Mouse (Mus musculus) myocyte (in vitro differentiated cells): ENCODE results near the gene Ctnnbl1. TPM values are rescaled to one million over a fixed set of nuclear protein-coding genes. Genes with fewer than 3 reads are reported as not detected.

Experiments used
- H3K27me3 ChIP-seq: one replicate; pipeline ENCODE4 v1.6.1; 2011; ENCODE audit not compliant: control insufficient read depth, insufficient read depth, insufficient read length
- H3K36me3 ChIP-seq: one replicate; pipeline ENCODE4 v1.6.1; 2011; ENCODE audit not compliant: control insufficient read depth, insufficient read depth
- H3K4me2 ChIP-seq: one replicate; pipeline ENCODE4 v1.6.1; 2011; ENCODE audit warnings: low read depth, control low read depth
- H3K4me3 ChIP-seq: one replicate; pipeline ENCODE4 v1.5.1; 2011; ENCODE audit warnings: mild to moderate bottlenecking, control low read depth, moderate library complexity
- H3K79me2 ChIP-seq: one replicate; pipeline ENCODE4 v1.6.1; 2011; ENCODE audit not compliant: control insufficient read depth, insufficient read depth
- H3ac ChIP-seq: one replicate; pipeline ENCODE4 v1.6.1; 2011; ENCODE audit not compliant: control insufficient read depth, insufficient read length
- CEBPB ChIP-seq: IDR thresholded peaks from 2 replicates; pipeline ENCODE4 v1.6.1; 2011; ENCODE audit warnings: mild to moderate bottlenecking, moderate library complexity; ENCODE audit not compliant: poor library complexity, insufficient read depth, severe bottlenecking
- E2F4 ChIP-seq: IDR thresholded peaks from one replicate; pipeline ENCODE4 v1.6.1; 2011; ENCODE audit warnings: mild to moderate bottlenecking, control low read depth, moderate library complexity; ENCODE audit not compliant: insufficient read depth
- MAX ChIP-seq: IDR thresholded peaks from one replicate; pipeline ENCODE4 v1.6.1; 2011; ENCODE audit warnings: low read depth, mild to moderate bottlenecking, control low read depth
- MYOD1 ChIP-seq, 3 experiments: IDR thresholded peaks; one replicate each; pipeline ENCODE4 v1.6.1; 2011; ENCODE audit warnings: control low read depth in 2 of 3, low read depth in 2 of 3, mild to moderate bottlenecking in 2 of 3, moderate library complexity in 1 of 3; ENCODE audit not compliant: insufficient read length in 2 of 3, control insufficient read depth in 1 of 3
- MYOG ChIP-seq, 3 experiments: IDR thresholded peaks; one replicate each; pipeline ENCODE4 v1.6.1; 2011; ENCODE audit warnings: control low read depth in 2 of 3, low read depth in 2 of 3, mild to moderate bottlenecking in 2 of 3; ENCODE audit not compliant: insufficient read length in 2 of 3, control insufficient read depth in 1 of 3, insufficient read depth in 1 of 3
- POLR2A ChIP-seq: IDR thresholded peaks from one replicate; pipeline ENCODE4 v1.6.1; 2011; ENCODE audit warnings: low read depth, mild to moderate bottlenecking, control low read depth, moderate library complexity; ENCODE audit not compliant: insufficient read length
- POLR2AphosphoS2 ChIP-seq: IDR thresholded peaks from one replicate; pipeline ENCODE4 v1.6.1; 2011; ENCODE audit warnings: low read depth, control low read depth; ENCODE audit not compliant: insufficient read length
- REST ChIP-seq: IDR thresholded peaks from one replicate; pipeline ENCODE4 v1.6.1; 2011; ENCODE audit warnings: mild to moderate bottlenecking, control low read depth, moderate library complexity; ENCODE audit not compliant: insufficient read depth, insufficient read length
- SRF ChIP-seq: IDR thresholded peaks from one replicate; pipeline ENCODE4 v1.6.1; 2011; ENCODE audit warnings: low read depth; ENCODE audit not compliant: control insufficient read depth, insufficient read length
- TCF12 ChIP-seq: IDR thresholded peaks from one replicate; pipeline ENCODE4 v1.6.1; 2011; ENCODE audit warnings: mild to moderate bottlenecking, control low read depth; ENCODE audit not compliant: poor library complexity, insufficient read depth, severe bottlenecking
- TCF3 ChIP-seq: IDR thresholded peaks from one replicate; pipeline ENCODE4 v1.6.1; 2011; ENCODE audit warnings: low read depth, control low read depth; ENCODE audit not compliant: insufficient read length
- USF1 ChIP-seq: IDR thresholded peaks from one replicate; pipeline ENCODE4 v1.6.1; 2011; ENCODE audit warnings: low read depth, mild to moderate bottlenecking, control low read depth, moderate library complexity
- polyA plus RNA-seq: library from polyadenylated mRNA; unstranded; fragments of >200 nt; fragmentation: generic; extraction: Trizol; gene quantifications from one replicate; pipeline ENCODE4 v1.2.1, GENCODE M21; 2012; ENCODE audit warnings: missing spikeins

The Ctnnbl1 gene
- polyA plus RNA-seq, 1 experiment = 35.0 TPM

DNA sequence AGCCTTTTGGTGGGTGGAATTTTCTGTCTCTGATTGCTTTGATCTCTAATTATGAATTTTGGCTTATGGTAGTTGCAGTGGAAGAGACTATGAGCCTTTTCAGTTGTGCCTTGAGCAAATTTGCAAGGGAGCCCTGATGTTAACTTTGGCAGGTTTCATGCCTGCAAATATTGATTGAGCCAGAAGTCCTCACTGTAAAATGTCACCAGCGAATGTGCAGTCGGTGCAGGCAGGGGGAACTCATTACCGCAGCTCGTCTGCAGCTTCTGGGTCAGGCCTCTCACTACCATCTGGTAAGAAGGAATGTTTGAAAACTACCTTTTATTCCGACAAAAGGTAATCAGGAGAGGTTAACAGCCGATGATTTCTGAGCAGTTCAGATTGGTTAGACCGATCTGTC is 29.4 kb downstream of the Ctnnbl1 start:
- Histone ChIP-seq H3ac (no peak overlapping the region), H3K79me2 (no peaks in the 10 kb centered on the region), H3K36me3 (no peaks in the 10 kb centered on the region), H3K4me3 (no peak overlapping the region), H3K4me2 (no peak overlapping the region), H3K27me3 (no peaks in the 10 kb centered on the region)
- TF ChIP-seq MYOD1 (IDR thresholded peaks at IDR 0.05; ENCODE audit: control insufficient read depth in 1 of 3, insufficient read length in 2 of 3, low read depth in 2 of 3) = no peak
- no peak for TF ChIP-seq CEBPB
- TF ChIP-seq MYOG (IDR thresholded peaks at IDR 0.05; ENCODE audit: control insufficient read depth in 1 of 3, insufficient read depth in 1 of 3, insufficient read length in 2 of 3, low read depth in 2 of 3) = no peak
- TF ChIP-seq REST = no peak
- TF ChIP-seq POLR2AphosphoS2 = no peak
- TF ChIP-seq E2F4 = no peak
- TF ChIP-seq MAX = no peak
- TF ChIP-seq TCF3 = no peak
- no peak for TF ChIP-seq SRF
- TF ChIP-seq TCF12 = no peak

DNA sequence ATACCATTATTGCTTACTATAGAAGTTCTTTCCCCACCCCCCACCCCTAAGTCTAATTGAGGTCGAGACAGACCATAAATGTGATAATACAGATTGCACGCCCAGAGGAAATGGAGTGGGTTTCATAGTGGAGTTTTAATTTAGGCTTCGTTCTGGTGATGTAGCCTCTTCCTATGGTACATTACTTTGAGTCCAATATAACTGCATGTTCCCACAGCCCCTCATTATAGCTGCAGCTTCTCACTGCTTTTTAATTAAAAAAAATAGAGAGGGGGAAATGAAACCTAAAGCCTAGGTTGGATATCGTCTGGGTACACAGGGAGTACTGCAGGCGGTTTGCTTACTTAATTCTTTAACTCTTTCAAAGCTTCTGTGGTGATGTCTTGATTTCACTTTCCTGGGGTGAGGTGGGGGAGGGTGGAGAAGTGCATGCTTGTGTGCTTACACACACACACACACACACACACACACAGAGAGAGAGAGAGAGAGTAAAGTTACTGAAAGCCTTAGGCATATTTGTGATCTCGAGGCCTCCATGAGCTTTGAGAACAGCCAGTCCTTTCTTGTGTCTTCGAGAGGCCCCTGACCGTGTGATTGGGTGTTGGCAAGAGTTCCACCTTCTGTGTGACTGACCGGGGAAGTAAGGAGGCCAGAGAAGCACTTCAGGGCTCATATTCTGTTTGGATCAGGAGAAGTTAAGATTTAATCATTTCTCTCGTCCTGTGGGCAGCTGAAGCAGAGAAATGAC is 31.7 kb downstream of the Ctnnbl1 start:
- Histone ChIP-seq H3K4me2 (no peak overlapping the region), H3K4me3 (no peak overlapping the region), H3K36me3 (no peaks in the 10 kb centered on the region), H3K79me2 (no peaks in the 10 kb centered on the region), H3ac (no peak overlapping the region), H3K27me3 (no peaks in the 10 kb centered on the region)
- TF ChIP-seq E2F4 (no peak), POLR2AphosphoS2 (no peak), USF1 (no peak), TCF12 (no peak)

DNA sequence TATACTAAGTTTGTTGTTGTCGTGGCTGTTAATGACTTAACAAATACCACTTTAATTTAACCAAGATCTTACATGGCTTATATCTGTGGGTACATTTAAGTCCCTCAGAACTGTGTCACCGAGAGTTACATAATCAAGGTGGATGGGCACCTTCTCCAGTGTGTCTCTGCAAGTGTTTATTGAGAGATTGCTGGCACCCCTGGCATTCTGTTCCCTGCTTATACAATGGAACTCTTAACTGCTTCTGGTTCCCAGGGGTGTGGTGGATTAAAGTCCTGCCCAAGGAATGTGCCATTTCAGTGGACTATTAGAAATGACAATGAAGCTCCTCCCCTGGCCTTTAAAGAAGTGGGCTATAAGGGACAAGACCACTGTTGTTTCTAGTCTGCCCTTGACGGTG is 33.6 kb downstream of the Ctnnbl1 start:
- Histone ChIP-seq H3K36me3 (no peaks in the 10 kb centered on the region), H3K79me2 (no peaks in the 10 kb centered on the region), H3K4me3 (no peak overlapping the region), H3ac (no peak overlapping the region), H3K27me3 (no peaks in the 10 kb centered on the region), H3K4me2 (no peak overlapping the region)
- TF ChIP-seq TCF12 = no peak
- TF ChIP-seq CEBPB = no peak
- TF ChIP-seq E2F4 = no peak
- TF ChIP-seq MYOD1 (IDR thresholded peaks at IDR 0.05; ENCODE audit: control insufficient read depth in 1 of 3, insufficient read length in 2 of 3, low read depth in 2 of 3) = no peak
- no peak for TF ChIP-seq POLR2A
- no peak for TF ChIP-seq MYOG (IDR thresholded peaks at IDR 0.05; ENCODE audit: control insufficient read depth in 1 of 3, insufficient read depth in 1 of 3, insufficient read length in 2 of 3, low read depth in 2 of 3)
- no peak for TF ChIP-seq REST

DNA sequence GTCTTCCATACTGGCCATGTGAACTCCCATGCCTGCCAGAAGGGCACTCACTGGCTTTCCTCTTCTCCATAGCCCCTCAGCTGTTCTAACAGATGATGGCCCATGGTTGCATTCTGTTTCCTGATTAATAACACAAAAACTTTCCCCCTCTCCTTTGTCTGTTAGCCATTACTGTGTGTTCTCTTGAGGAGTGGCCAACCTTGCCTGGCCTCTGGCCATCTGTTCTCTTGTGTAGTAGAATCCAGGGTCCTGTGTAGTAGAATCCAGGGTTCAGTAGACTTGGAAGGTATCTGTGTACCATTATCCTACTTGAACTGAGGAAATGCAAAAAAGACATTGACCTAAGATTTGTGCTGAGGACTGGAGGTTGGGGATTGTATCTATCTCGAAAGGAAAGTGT is 36.5 kb downstream of the Ctnnbl1 start:
- H3K4me3 ChIP-seq = no peak overlapping the region
- no peak overlapping the region for H3ac ChIP-seq
- no peaks in the 10 kb centered on the region for H3K36me3 ChIP-seq
- no peak overlapping the region for H3K4me2 ChIP-seq
- H3K79me2 ChIP-seq = no peaks in the 10 kb centered on the region
- no peaks in the 10 kb centered on the region for H3K27me3 ChIP-seq
- no peak for TF ChIP-seq E2F4
- TF ChIP-seq CEBPB = no peak
- no peak for TF ChIP-seq SRF
- TF ChIP-seq TCF12 = no peak
- no peak for TF ChIP-seq POLR2A
- TF ChIP-seq MYOG (IDR thresholded peaks at IDR 0.05; ENCODE audit: control insufficient read depth in 1 of 3, insufficient read depth in 1 of 3, insufficient read length in 2 of 3, low read depth in 2 of 3) = no peak
- TF ChIP-seq USF1 = no peak
- no peak for TF ChIP-seq POLR2AphosphoS2
- no peak for TF ChIP-seq TCF3
- no peak for TF ChIP-seq REST
- TF ChIP-seq MAX = no peak
- no peak for TF ChIP-seq MYOD1 (IDR thresholded peaks at IDR 0.05; ENCODE audit: control insufficient read depth in 1 of 3, insufficient read length in 2 of 3, low read depth in 2 of 3)

DNA sequence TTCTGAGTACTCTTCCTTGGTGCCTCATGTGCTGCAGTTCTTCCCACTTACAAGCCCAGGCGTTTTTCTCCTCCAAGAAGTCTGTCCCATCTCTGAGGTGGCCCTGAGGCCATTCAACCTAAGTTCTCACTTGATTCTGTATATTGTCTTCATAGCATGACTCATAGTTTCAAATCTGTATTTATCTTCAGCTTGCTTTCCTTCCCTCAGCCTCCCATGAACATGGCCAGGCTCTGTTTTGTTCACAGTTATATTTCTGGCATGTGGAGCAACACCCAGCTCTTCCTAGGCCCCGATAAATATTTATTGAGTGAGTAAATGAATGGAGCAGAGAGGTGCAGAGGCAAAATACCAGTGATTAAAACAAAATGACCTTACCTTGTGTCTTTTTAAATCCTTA is 38.8 kb downstream of the Ctnnbl1 start:
- no peak overlapping the region for H3ac ChIP-seq
- TF ChIP-seq POLR2AphosphoS2 (no peak), SRF (no peak), REST (no peak), MYOD1 (IDR thresholded peaks at IDR 0.05; ENCODE audit: control insufficient read depth in 1 of 3, insufficient read length in 2 of 3, low read depth in 2 of 3) (no peak), POLR2A (no peak), MAX (no peak), TCF3 (no peak), TCF12 (no peak), CEBPB (no peak), E2F4 (no peak), USF1 (no peak), MYOG (IDR thresholded peaks at IDR 0.05; ENCODE audit: control insufficient read depth in 1 of 3, insufficient read depth in 1 of 3, insufficient read length in 2 of 3, low read depth in 2 of 3) (no peak)
- peaks cover 2% of the 10 kb centered on the region for H3K36me3 ChIP-seq
- H3K27me3 ChIP-seq = no peaks in the 10 kb centered on the region
- no peak overlapping the region for H3K4me2 ChIP-seq
- no peak overlapping the region for H3K4me3 ChIP-seq
- H3K79me2 ChIP-seq = no peaks in the 10 kb centered on the region
